Mouse (Mus musculus) testis, postnatal 14 days (tissue): ENCODE measurements around the gene Med24.
A peak's percentile ranks its signal among the peaks of the same experiment; 100 is the strongest.

Experiments
- DNase-seq: peaks from one replicate; pipeline ENCODE4 v3.0.0; 2021; ENCODE audit warnings: low spot score

The Med24 gene

GRCm38 (mm10) chr11:98729119-98729588, at the start of gene Med24:
Gene Med24 (minus strand): TSS chr11:98729435.
- DNase-seq = peak; percentile 91

DNA sequence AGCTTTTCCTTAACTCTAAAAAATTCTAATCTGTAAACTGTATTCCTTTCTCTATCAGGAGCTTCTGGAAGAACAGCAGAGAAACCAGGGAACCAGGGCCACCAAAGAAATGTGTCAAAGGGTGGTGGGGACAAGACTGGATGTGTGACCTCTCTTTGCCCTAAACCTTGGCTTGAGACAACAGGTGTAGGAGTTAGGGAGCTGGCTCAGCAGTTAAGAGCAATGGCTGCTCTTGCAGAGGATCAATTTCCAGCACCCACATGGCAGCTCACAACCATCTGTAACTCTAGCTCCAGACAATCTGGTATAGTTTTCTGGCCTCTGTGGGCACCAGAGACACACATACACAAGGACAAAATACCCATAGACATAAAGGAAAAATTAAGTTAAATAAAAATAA, 48.7 kb upstream of the Med24 start:
- no peak for DNase-seq

- peak; percentile 62 for DNase-seq
These were observed 47.8 kb upstream of the Med24 start for GRCm38 (mm10) chr11:98776843-98777590.

GRCm38 (mm10) chr11:98776052-98776764, 47.0 kb upstream of the Med24 start:
- no peak for DNase-seq

- peak; percentile 97 for DNase-seq
These were observed 46.3 kb upstream of the Med24 start for GRCm38 (mm10) chr11:98775348-98776051.

- DNase-seq = no peak
These were observed 45.5 kb upstream of the Med24 start, which contains the start of gene Nr1d1 for GRCm38 (mm10) chr11:98774582-98775347. Gene Nr1d1 (minus strand): TSS chr11:98775333.

DNA sequence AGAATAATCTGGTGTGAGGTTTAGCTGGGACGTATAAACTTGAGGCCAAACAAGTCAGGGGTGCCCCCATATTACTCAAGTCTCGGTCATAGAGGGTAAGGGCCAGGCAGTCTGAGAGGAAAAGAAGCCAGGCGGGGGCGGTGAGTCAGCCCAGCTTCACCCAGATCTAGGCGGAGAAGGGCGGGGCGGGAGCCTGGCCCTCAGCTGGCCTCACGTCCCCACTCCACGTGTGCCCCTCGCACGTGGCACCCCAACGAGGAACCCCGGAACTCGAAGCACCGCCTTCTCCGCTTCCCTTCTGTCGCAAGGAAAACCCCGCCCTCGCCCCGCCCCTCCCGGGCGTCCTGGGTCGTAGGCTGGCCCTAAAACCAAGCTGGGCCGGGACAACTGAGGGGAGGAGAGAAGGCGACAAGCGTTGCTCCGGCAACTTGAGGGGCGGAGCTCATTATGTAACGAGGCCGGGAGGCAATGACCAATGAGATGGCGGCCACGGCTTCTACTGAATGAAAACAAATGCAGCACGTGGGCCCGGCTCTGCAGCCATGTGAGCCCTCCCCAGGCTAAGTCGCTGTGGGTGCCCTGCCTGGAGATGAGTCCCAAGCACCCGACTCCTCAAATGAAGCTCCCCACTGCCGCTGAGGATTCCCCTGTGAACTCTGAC, 44.5 kb upstream of the Med24 start:
- peak; percentile 95 for DNase-seq

DNA sequence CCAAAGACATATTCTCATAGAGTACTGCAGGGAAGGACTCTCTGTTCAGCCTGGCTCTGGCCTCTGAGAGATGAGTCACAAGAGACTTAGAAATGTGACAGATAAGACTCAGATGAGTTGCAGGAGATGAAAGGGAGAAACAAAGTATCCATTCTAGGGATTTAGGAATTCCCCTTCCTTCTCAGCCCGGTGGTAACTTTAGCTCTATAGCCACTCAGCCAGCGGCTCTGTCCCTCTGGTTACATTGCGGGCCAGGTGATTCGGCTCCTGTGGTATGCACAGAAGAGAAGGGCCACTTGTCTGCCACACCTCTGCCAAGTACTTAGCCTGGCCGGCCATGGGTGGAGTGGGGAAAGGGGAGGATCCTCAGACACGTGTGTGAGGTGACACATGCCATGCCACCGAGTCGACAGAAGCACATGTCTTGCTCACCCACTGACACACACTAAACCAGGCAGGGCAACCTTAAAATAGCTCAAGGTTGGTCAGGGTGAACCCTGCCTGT, 43.5 kb upstream of the Med24 start:
- peak; percentile 76 for DNase-seq

DNA sequence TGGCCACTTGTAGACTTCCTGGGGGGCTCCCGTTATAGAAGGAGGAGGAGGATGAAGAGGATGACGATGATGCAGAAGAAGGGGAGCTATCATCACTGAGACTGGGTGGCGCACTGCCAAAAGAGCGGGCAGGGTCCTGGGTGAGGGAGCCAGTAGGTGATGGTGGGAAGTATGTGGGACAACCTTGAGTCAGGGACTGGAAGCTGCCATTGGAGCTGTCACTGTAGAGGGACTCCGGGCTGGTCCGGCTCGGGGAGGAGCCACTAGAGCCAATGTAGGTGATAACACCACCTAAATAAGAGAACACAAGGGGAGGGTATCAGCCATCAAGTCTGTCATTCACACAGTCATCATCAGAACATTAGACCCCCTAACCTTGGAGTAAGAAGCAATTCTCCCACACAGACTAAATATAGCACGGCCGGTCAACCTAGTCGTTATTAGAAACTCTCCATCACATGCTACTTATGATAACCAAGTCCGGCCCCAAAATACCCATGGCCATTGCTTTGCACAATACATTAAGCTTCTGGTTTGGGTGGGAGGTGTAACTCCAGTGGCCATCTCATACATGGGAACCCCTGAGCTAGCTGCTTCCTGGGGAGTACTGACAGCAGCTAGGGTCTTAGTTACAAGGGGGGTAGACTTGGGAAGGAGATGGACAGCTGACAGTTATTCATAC, 42.8 kb upstream of the Med24 start:
- no peak for DNase-seq

DNA sequence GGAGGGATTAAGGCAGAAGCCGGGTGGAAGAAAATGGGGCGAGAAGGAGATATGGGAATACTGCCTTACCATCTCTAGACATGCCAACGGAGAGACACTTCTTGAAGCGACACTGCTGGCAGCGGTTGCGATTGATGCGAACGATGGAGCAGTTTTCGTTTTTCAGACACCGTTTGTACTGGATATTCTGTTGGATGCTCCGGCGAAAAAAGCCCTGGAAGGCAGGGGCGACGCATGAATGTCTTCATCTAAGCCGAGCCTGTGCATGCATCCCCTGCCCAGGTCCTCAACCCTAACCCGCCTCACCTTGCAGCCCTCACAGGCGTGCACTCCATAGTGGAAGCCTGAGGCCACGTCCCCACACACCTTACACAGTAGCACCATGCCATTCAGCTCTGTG, 41.9 kb upstream of the Med24 start:
- DNase-seq = no peak

DNA sequence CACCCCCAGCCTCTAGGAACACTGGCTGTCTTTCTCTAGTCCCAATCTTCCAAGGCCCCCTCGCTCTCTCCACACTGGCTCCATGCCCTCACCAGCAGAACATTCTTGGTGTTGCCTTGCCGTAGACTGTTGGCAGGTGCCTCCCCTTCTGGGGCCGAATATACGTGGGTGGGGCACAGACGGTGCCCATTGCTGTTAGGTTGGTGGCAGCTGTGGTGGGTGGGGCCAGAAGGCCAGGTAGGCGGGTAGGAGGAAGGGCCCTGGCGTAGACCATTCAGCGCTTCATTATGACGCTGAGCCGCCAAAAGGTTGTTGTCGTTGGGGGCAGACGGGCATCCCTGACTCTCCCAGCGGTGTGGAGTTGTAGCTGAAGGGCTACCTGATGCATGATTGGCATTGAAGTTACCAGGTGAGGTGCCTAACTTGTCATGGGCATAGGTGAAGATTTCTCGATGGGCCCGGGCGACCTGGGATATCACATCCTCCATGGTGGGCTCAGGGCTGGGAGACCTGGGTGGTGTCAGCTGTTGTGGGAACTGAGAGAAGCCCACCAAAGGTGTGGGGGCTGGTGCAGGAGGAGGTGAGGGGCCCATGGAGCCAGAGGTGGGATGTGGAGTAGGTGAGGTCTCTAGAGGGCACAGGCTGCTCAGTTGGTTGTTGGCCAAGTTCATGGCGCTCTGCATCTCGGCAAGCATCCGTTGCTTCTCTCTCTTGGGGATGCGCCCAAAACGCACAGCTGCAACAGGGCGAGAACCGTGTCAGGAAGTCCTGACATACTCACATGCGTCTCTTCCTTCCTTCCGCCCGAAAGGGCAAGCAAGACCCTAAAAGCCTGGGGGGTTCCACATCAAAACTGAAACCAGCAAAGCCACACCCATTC, 41.1 kb upstream of the Med24 start:
- DNase-seq = no peak

GRCm38 (mm10) chr11:98769007-98769954, 40.0 kb upstream of the Med24 start:
- no peak for DNase-seq

GRCm38 (mm10) chr11:98768127-98769006, 39.1 kb upstream of the Med24 start:
- DNase-seq = no peak

DNA sequence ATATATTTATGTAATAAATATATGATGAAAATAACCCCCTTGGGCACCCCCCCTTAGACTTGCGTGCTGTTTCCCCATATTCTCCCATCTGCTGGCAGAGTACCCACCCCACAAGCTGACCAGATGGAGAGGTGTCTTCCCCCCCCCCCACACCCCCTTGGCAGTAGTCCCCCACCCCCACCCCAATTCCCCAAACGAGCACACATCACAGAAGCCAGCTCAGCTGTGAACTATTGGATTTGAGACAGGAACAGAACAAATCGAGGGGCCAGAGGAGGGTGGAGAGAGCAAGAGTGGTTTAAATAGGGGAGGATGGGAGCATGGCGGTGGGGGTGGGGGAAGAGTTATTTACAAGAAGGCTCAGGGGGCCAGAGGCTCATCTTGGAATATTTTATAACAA, 38.5 kb upstream of the Med24 start:
- no peak for DNase-seq

DNA sequence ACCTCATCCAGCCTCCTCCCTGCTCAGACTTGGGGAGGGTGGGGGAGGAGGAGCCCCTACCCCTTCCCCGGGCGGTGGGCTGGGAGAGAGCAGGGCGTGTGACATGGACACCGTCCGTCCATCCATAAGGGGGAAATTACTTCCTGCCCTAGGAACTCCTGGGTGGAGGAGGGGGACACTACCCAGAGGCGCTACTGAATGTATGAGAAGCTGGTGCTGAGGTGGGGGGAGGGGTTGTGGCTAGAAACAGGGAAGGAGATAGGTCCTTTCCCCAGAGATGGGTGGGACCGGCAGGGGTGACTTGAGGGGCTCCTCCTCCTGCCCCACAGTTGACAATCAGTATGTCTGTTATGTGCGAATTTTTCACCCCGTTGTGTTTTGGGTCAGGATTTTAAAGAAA, 38.0 kb upstream of the Med24 start:
- no peak for DNase-seq

DNA sequence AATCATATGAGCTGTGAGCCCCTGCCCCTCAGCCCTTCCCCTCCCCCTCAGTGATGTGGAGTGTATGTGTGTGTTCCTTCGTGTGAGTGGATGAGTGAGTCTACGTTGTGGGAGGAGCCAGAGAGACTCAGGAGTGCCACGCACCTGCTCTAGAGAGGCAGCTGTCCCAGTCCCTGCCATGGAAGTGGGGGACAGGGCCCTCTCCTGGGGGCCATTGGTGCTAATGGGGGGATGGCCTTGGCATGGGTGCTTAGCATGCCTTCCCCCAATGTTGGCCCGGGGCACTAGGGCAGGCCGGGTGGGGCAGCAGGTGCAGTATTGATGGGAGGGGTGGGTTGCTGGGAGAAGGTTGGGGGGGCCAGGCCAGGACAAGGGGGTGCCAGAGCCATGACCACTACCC, 37.6 kb upstream of the Med24 start:
- DNase-seq = no peak

GRCm38 (mm10) chr11:98766346-98766745, 37.1 kb upstream of the Med24 start:
- DNase-seq = no peak
